Mouse (Mus musculus) c-Kit-positive CD71-positive TER-119-negative erythroid progenitor cells, embryonic 14.5 days (primary cell): ENCODE data around the gene Cstb.

Experiments used
- DNase-seq: peaks from one replicate; pipeline ENCODE4 v3.0.0-alpha.2; 2013; ENCODE audit warnings: low read depth

Cstb gene

DNA sequence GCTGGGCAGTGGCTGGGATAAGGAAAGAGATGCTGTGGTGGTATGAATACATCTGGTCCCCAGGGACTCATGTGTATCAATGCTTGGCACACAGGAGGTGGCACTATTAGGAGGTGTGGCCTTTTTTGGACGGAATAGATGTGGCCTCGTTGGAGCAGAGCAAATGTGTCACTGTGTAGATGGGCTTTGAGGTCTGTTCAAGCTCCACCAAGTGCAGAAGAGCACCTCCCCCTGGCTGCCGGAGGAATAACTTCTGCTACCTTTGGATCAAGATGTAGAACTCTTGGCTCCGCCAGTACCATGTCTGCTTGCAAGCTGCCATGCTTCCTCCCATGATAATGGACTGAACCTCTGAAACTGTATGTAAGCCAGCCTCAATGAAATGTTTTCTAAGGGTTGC lies 36.3 kb downstream of the Cstb start:
- DNase-seq: no peak

DNA sequence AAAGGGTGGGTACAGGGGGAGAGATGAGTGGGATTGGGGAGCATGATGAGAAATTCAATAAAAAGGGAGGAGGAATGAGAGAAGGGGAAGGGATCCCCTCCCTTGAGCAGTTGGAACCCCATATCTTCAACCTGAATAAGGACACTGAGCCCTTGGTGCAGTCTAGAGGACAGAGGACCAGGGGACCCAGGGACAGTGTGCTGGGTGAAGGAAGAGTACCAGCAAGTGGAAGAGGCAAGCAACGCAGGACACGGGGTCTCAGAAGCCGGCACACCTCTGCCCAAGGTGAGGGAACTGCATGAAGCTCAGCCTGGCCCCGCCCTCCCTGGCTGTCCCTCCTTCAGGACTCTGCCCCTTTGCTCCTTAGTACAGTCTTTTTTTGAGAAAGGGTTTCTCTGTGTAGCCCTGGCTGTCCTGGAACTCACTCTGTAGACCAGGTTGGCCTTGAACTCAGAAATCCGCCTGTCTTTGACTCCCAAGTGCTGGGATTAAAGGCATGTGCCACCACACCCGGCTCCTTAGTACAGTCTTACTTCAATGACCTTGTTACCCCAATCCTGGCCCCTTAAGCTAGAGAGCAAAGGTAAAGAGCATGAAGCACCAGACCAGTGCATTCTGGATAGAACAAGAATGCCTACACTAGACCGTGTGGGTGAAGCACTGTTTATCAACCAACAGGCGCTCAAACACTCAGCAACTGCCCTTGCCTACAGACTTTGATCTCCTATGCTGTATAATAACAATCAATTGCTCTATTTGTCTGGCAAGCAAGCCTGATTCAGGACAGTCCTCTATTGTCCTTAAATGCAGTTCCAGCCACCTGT lies 37.7 kb downstream of the Cstb start:
- DNase-seq: no peak

DNA sequence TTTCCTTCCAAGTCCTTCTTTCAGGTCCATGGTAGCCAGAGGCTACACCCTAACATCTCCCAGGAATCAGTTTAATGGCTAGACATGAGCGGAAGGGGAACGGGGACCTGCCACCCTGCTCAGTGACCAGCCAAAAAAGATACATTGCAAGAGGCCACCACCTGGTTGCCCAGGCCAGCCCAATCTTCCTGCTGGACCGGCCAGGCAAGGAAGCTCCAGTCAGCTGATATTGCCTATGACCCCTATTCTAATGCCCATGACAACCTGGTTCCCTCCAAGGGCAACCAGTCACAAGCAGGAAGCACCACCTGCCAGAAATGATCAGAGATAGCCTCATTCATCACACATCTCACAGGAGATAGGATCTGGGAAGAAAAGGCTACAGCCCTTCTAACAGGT lies 38.3 kb downstream of the Cstb start:
- no peak for DNase-seq

DNA sequence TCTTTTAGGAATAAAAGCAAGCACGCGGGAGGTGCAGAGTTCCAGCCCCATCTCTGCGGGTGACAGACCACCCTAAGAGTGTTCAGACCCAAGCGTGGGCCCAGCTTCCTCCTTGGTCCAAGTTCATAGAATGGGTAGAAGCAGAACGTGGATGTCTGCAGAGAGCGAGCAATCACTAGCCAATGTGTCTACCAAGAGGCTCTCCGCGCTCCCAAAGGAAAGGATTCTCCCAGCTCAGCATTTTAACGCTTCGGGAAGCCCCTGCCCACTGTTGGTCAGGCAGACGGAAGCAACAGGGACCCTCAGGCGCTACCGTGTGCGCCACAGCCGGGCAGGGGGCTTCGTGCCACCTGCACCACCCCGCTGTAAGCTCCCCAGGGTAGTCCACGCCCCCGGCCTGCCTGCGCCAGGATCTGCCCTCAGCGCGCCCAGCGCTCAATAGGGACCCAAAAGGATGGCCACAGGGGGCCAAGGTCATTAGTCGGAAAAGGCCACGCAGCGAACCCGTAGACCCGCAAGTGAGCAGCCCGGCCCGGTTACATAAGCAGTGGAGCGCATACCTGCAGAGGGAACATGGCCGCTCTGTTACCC lies 38.8 kb downstream of the Cstb start:
- no peak for DNase-seq

DNA sequence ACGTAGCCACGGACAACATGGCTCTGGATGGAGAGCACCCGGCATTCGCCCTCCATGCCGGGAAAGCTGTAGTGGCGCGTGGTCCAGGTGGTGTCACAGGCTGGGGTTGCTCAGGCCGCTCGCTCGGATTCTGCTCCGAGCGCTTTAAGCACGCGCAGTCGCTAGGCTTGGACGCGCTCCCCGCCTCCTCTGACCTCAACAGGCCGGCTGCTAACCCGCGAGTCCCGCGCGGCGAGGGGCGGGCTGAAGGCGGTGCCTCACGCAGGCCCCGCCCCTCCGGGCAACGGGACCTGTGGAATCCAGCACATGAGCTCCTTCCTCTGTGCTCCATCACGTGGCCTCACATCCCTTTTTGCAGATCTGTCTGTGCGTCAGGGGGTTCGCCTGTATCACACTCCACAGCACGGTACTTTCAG lies 39.3 kb downstream of the Cstb start, which contains the start of gene Pdxk:
Gene Pdxk, minus strand, starts transcription at position 184 of the 416 bp plus-strand sequence.
- peak; percentile 87 for DNase-seq

DNA sequence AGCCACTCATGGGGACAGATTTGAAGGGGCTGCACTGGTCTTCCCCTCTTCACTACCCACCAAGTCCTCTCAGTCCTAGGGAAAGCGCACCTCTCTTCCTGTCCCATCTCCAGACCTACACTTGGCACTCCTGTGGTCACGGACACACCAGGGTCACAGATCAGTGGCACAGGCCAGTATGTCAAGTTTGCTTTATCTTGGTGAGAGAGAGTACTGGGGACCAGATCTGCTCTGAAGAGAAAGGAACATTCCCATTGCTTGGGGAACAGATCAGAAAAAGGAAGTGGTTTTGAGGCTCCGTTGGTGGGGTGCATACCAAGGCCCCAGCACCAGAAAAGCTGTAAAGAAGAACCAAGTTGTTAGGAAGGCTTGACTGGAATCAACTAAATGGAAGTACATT lies 40.0 kb downstream of the Cstb start:
- DNase-seq: no peak

DNA sequence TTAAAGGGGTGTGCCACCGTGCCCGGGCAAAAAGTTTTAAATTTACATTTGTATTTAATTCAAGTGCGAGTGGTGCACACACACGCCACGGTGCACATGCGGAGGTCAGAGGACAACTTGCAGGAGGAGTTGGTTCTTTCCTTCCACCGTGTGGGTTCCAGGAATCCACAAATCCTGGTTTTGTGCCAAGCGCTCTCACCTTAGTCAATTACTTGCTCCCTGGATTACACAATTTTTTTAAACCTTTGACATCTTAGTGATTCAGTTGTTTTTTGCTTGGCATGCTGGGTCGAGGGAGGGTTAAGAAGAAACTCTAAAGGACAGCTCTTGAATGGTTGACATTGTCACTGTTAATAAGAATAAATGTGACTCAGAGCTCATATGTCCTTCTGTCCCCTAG lies 41.2 kb downstream of the Cstb start:
- DNase-seq: no peak

DNA sequence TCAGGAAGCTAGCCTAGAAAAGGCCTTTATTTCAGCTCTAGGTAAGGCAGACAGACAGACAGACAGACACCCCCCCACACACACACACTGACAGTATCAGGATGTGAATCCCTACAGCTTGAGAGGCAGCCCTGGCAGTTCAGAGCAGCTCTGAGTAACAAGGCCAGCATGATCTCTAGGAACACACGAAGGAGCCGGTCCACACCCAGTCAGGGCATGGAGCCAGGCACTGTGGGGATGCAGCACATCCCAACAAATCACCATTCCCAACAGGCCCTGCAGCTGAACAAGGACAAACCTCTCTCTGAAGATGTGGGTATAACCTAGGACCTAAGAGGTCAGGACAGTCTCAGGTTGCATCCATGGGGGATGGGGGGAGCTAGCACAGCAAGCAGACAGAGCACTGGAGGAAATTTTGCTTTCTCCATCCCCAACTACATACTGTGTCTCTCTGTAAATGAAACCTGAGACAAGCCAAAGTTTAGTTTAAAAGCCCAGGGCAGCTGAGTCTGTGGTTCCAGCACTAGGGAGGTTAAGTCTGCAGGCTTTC lies 42.4 kb downstream of the Cstb start:
- DNase-seq: no peak

DNA sequence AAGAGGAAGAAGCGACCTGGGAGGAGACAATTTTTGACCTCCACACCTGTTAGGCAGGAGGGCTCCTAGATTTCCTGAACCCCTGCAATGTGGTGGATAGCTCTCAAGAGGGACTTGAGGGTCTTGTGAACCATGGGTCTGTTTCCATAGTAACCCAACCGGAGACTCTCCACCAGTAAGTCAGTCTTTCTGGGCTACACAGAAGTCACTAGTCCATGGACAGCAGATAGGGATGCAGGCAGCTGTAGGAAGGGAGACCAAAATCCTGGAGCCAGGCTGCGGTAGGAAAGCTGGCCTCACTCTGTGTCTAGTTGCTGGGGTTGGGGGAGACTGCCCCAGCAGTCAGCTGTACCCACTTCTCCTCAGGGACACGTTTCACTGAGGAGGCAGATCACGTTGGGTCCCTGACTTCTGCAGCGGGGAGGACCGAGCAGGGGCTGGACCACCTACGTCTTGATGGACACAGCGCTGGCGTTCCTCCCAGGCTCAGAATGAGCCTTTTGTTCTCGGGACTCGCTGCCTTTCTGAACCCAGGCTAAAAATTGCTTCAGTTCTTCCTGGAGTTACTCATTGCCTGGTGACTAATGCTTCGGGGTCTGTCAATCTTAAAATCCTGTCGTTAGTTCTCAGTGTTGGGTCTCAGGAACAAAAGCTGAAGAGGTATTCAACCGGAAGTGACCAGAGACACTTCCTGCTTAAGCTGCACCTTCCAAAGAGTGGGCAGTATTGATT lies 45.3 kb downstream of the Cstb start:
- DNase-seq: no peak

DNA sequence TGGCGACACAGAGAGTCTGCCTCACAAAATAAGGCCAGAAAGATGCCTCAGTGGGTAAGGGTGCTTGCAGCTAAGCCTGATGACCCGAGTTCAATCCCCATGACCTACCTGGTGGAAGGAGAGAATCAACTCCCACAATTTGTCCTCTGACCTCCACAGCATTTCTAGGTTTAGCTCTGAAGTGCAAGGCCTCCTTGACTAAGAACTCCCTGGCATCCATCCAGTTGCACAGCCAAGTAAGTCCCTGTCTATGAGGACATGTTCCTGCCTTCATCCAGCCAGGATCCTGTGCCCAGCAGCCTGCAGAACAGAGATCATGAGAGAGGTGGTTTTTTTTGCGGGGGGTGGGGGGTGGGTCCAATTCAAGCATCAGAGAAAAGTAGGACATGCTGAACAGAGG lies 46.6 kb downstream of the Cstb start:
- DNase-seq: no peak

DNA sequence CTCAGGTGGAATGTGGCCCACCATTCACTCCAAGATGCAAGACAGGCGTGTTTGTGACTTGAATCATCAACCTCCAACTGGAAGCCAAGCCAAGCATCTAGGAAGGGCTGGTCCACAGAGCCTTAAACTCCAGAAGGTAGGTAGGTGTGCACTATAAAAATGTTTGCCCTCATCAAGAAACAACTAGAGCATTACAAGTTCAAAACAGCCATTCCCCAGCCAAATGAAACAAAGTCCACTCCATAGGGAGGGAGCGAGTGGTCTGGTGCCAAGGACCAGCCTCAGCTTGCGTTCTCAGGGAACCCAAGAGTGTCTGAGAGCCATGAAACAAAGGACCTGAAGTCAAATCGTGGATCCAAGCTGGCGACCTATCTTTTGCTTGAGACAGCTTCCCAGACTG lies 48.0 kb downstream of the Cstb start:
- no peak for DNase-seq

DNA sequence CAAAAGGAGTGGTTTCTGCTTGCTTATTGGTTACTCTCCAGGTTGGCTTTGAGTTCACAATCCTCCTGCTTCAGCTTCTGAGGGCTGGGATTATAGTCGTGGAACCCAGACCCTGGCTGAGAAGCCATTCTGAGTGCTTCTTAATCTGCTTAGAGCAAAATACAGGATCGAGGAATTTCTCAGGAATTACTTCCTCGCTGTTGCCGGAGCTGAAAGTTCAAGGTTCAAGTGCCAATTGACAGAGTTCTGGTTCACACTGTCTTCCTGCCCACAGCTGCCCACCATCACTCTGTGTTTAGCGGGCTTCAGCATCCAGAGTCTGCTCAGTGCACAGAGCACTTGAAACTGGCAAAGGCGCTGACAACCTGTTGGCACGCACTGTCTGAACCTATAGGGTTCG lies 49.3 kb downstream of the Cstb start:
- DNase-seq: no peak

DNA sequence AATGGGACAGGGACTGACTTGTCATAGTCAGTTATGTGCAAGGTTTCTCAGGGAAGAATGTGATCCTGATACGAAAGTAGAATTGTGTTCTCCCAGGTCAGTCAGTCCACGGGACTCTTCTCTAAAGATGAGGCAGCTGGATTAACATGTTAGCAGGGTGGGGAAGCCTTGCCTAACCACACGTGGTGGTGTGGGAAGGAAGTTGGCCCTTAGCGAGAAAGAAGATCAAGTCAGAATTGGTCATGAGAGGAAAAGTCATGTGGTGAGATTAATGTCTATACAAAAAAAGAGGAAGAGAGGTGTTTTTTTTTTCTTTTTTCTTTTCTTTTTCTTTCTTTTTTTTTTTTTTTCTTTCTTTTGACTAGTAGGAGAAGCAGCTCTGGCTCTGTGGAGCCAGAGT lies 51.4 kb downstream of the Cstb start:
- no peak for DNase-seq
